Mouse (Mus musculus): ENCODE measurements around the gene Atm. TPM values are rescaled to one million over a fixed set of nuclear protein-coding genes. Genes with fewer than 3 reads are reported as not detected.
A peak's percentile ranks its signal among the peaks of the same experiment; 100 is the strongest.

The Atm gene
- total and polyA plus RNA-seq, 3 experiments, result 19.0 to 33.6 (median 22.8) TPM

DNA sequence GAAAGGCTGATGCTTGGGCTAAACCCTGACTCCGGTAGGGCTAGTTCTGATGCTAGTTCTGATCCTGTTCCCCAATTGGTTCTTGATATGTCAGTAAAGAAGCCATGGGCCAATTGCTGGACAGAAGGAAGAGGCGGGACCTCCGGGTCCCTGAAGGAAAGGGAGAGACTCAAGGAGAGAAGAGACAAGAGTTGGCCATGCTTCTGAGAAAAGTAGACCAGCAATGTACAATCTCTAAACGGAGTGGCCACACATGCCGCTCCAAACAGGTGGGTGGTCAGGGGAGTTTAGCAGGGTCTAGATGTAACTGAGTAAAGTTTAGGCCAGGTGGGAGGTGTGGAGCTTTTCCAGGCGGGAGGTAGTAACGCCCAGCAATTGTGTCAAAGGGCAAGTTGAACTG lies 28.5 kb downstream of the Atm start:
- H3K4me1 ChIP-seq (ENCODE audit: control insufficient read depth in 1 of 2, insufficient read depth in 2 of 2), result peaks cover 0 to 24% of the 10 kb centered on the region in 2 experiments; a peak in 2 of 4 replicates
- peaks cover 5% of the 10 kb centered on the region for H3K79me2 ChIP-seq (replicated peaks; ENCODE audit: control insufficient read depth, extremely low read depth, insufficient read depth, poor library complexity, severe bottlenecking)
- H3K4me3 ChIP-seq (replicated peaks in 1 of 3; ENCODE audit: low read depth in 2 of 3, low read length in 2 of 3, poor library complexity in 1 of 3), result peak overlapping the region; percentile 60 to 98 (median 69)
- dilution Hi-C loops (cut with MboI; ENCODE audit: extremely low pct_ligation_motif_present, extremely low pct_unique_long_range_greater_than_20kb, low sequenced_read_pairs) (no loop called here), in situ Hi-C loops (cut with MboI; ENCODE audit: low pct_ligation_motif_present, low pct_unique_long_range_greater_than_20kb, low sequenced_read_pairs) (no loop called here)
- H3K36me3 ChIP-seq (replicated peaks in 1 of 2; ENCODE audit: control insufficient read depth in 1 of 2, insufficient read depth in 1 of 2, low read length in 1 of 2), result peaks cover 20 to 50% of the 10 kb centered on the region in 2 experiments
- DNase-seq (ENCODE audit: extremely low read depth), result peak; percentile 90
- peak overlapping the region; percentile 87 for H3K4me2 ChIP-seq (ENCODE audit: insufficient read depth, low read depth, poor library complexity, severe bottlenecking)
- H3K9ac ChIP-seq (ENCODE audit: insufficient read depth, low read depth), result peak overlapping the region; percentile 92
- peak overlapping the region; percentile 47; the same call in 1 of the 2 replicates for H3K27ac ChIP-seq (ENCODE audit: insufficient read depth, low read depth)
- no peaks in the 10 kb centered on the region for H3K27me3 ChIP-seq (replicated peaks)
- TF ChIP-seq TCF12 (IDR thresholded peaks at IDR 0.05; ENCODE audit: low read depth, low read length) (peak; percentile 52; the same call in 1 of the 2 replicates), MYC (IDR thresholded peaks at IDR 0.05; ENCODE audit: low read depth, low read length) (peak; percentile 52; the same call in 1 of the 2 replicates), POLR2AphosphoS2 (IDR thresholded peaks at IDR 0.05; ENCODE audit: low read depth, low read length) (peak; percentile 69; the same call in 1 of the 2 replicates), ZNF384 (IDR thresholded peaks at IDR 0.05; ENCODE audit: low read depth, low read length) (no peak), POLR2A (IDR thresholded peaks at IDR 0.05; ENCODE audit: low read depth, low read length) (peak; percentile 92), SIN3A (IDR thresholded peaks at IDR 0.05; ENCODE audit: low read length) (peak; percentile 61; the same call in 1 of the 2 replicates), TBP (conservative IDR thresholded peaks at IDR 0.05; ENCODE audit: low read depth, low read length) (peak; percentile 91), MAFK (IDR thresholded peaks at IDR 0.05; ENCODE audit: insufficient replicate concordance, low read length) (no peak), MXI1 (IDR thresholded peaks at IDR 0.05; ENCODE audit: low read depth, low read length) (peak; percentile 48), NELFE (IDR thresholded peaks at IDR 0.05; ENCODE audit: low read depth, low read length) (peak; percentile 68), HCFC1 (IDR thresholded peaks at IDR 0.05; ENCODE audit: low read depth, low read length) (peak; percentile 61), JUND (conservative IDR thresholded peaks at IDR 0.05; ENCODE audit: low read depth, low read length) (no peak), RCOR1 (conservative IDR thresholded peaks at IDR 0.05; ENCODE audit: low read depth, low read length) (no peak), ELF1 (IDR thresholded peaks at IDR 0.05; ENCODE audit: low read depth, low read length) (peak; percentile 57)
- no peaks in the 10 kb centered on the region for H3K9me3 ChIP-seq (replicated peaks; ENCODE audit: low read length)

DNA sequence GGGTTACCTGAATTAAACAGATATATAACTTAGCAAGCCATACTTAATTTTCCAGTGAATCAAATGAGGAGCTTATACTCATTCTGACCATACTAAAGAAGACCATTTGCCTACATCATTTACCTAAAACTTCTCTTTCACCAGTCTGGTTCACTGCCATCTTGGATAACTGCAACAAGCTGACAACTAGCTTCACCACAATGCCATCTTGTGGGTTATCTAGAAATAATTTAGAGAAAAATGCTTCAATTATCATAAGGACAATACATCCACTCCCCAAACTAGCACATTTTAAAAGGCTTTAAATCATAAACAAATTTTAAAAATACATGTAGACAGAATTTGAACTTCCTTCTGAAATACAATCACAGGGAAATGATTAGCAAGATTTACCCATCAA lies 50.7 kb downstream of the Atm start:
- H3K79me2 ChIP-seq (replicated peaks; ENCODE audit: control insufficient read depth, extremely low read depth, insufficient read depth, poor library complexity, severe bottlenecking), result no peaks in the 10 kb centered on the region
- H3K4me3 ChIP-seq (replicated peaks in 1 of 3; ENCODE audit: low read depth in 2 of 3, low read length in 2 of 3, poor library complexity in 1 of 3), result no peak overlapping the region
- TF ChIP-seq CHD1 (IDR thresholded peaks at IDR 0.05; ENCODE audit: low read depth, low read length) (no peak), PAX5 (IDR thresholded peaks at IDR 0.05; ENCODE audit: low read length) (no peak), USF1 (IDR thresholded peaks at IDR 0.05; ENCODE audit: low read depth, low read length) (no peak), MYC (IDR thresholded peaks at IDR 0.05; ENCODE audit: low read depth, low read length) (no peak), SMC3 (IDR thresholded peaks at IDR 0.05; ENCODE audit: low read depth, low read length) (no peak), ZC3H11A (IDR thresholded peaks at IDR 0.05; ENCODE audit: low read depth, low read length) (no peak), SIN3A (IDR thresholded peaks at IDR 0.05; ENCODE audit: low read length) (no peak)
- in situ Hi-C loops (cut with MboI; ENCODE audit: low pct_ligation_motif_present, low pct_unique_long_range_greater_than_20kb, low sequenced_read_pairs) (no loop called here), dilution Hi-C loops (cut with MboI; ENCODE audit: extremely low pct_ligation_motif_present, extremely low pct_unique_long_range_greater_than_20kb, low sequenced_read_pairs) (no loop called here)
- H3K9me3 ChIP-seq (replicated peaks; ENCODE audit: low read length), result no peaks in the 10 kb centered on the region
- H3K27me3 ChIP-seq (replicated peaks), result no peaks in the 10 kb centered on the region
- H3K4me2 ChIP-seq (ENCODE audit: insufficient read depth, low read depth, poor library complexity, severe bottlenecking), result no peak overlapping the region
- H3K4me1 ChIP-seq (ENCODE audit: control insufficient read depth in 1 of 2, insufficient read depth in 2 of 2), result no peaks in the 10 kb centered on the region
- no peak overlapping the region for H3K9ac ChIP-seq (ENCODE audit: insufficient read depth, low read depth)
- no peak overlapping the region for H3K27ac ChIP-seq (ENCODE audit: insufficient read depth, low read depth)
- peaks cover 30 to 74% of the 10 kb centered on the region in 2 experiments for H3K36me3 ChIP-seq (replicated peaks in 1 of 2; ENCODE audit: control insufficient read depth in 1 of 2, insufficient read depth in 1 of 2, low read length in 1 of 2)
- no peak for DNase-seq (ENCODE audit: extremely low read depth)

Data from CH12.LX (cell line).